Mouse (Mus musculus): Measurements from ENCODE around the gene Sec1.

DNA sequence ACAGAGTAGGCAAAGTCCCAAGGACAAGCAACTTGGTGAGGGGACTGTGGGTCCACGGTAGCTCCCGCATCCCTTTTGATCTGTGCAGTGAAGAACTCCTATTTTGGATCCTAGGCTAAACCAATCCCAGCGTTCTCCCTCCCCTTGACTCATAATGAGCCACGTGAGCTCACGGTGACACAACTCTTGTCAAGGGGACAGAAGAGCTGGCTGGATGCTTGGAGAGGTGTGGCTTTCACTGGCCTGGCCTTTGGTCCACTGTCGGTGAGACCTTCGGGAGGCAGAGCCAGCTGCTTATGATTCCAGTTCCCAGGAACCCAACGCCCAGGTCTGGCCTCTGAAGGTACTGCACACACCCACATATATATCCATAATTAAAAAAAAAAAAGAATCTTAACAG is 44.9 kb downstream of the Sec1 start:
- no peak for TF ChIP-seq CTCF (IDR thresholded peaks at IDR 0.05; ENCODE audit: extremely low read depth, insufficient read length, insufficient replicate concordance, low read depth, low read length)
- TF ChIP-seq POLR2A (IDR thresholded peaks at IDR 0.05; ENCODE audit: low read depth, low read length) = no peak
